Mouse (Mus musculus): ENCODE data around the gene Satb2. TPM values are rescaled to one million over a fixed set of nuclear protein-coding genes. Genes with fewer than 3 reads are reported as not detected.

Gene Satb2
- total and polyA plus RNA-seq, 3 experiments: 2.0 to 3.9 (median 2.1) TPM

- H3K9ac ChIP-seq (ENCODE audit: insufficient read depth, low read depth): peak overlapping the region; percentile 81
- H3K79me2 ChIP-seq (replicated peaks; ENCODE audit: control insufficient read depth, extremely low read depth, insufficient read depth, poor library complexity, severe bottlenecking): peaks cover 20% of the 10 kb centered on the region
- H3K36me3 ChIP-seq (replicated peaks in 1 of 2; ENCODE audit: control insufficient read depth in 1 of 2, insufficient read depth in 1 of 2, low read length in 1 of 2): peaks cover 0 to 1% of the 10 kb centered on the region in 2 experiments
- TF ChIP-seq ZMIZ1 (IDR thresholded peaks at IDR 0.05; ENCODE audit: low read depth, low read length) (peak; percentile 70; the same call in 1 of the 2 replicates), RAD21 (IDR thresholded peaks at IDR 0.05; ENCODE audit: low read depth, low read length) (no peak), MYC (IDR thresholded peaks at IDR 0.05; ENCODE audit: low read depth, low read length) (peak; percentile 88), ETS1 (conservative IDR thresholded peaks at IDR 0.05; ENCODE audit: low read depth, low read length) (peak; percentile 33; the same call in 1 of the 2 replicates), MAFK (IDR thresholded peaks at IDR 0.05; ENCODE audit: insufficient replicate concordance, low read length) (no peak), POLR2A (IDR thresholded peaks at IDR 0.05; ENCODE audit: low read depth, low read length) (peak; percentile 78), CHD2 (IDR thresholded peaks at IDR 0.05; ENCODE audit: low read length) (no peak), HCFC1 (IDR thresholded peaks at IDR 0.05; ENCODE audit: low read depth, low read length) (peak; percentile 77), ZKSCAN1 (IDR thresholded peaks at IDR 0.05; ENCODE audit: borderline replicate concordance, low read depth, low read length) (no peak), UBTF (IDR thresholded peaks at IDR 0.05; ENCODE audit: low read depth, low read length) (peak; percentile 90), E2F4 (IDR thresholded peaks at IDR 0.05; ENCODE audit: insufficient replicate concordance, low read depth, low read length) (no peak), IRF4 (IDR thresholded peaks at IDR 0.05; ENCODE audit: low read depth, low read length) (peak; percentile 59; the same call in 1 of the 2 replicates), CHD1 (IDR thresholded peaks at IDR 0.05; ENCODE audit: low read depth, low read length) (0 out of 2 replicates have a peak, but pooled peaks have one; percentile 22), SMC3 (IDR thresholded peaks at IDR 0.05; ENCODE audit: low read depth, low read length) (no peak), EP300 (IDR thresholded peaks at IDR 0.05; ENCODE audit: low read length) (no peak), NELFE (IDR thresholded peaks at IDR 0.05; ENCODE audit: low read depth, low read length) (peak; percentile 35), TBP (conservative IDR thresholded peaks at IDR 0.05; ENCODE audit: low read depth, low read length) (peak; percentile 60; the same call in 1 of the 2 replicates), JUN (IDR thresholded peaks at IDR 0.05; ENCODE audit: insufficient read depth, low read depth, low read length) (no peak), ELF1 (IDR thresholded peaks at IDR 0.05; ENCODE audit: low read depth, low read length) (peak; percentile 28; the same call in 1 of the 2 replicates), ZC3H11A (IDR thresholded peaks at IDR 0.05; ENCODE audit: low read depth, low read length) (no peak), POLR2AphosphoS2 (IDR thresholded peaks at IDR 0.05; ENCODE audit: low read depth, low read length) (no peak), TCF12 (IDR thresholded peaks at IDR 0.05; ENCODE audit: low read depth, low read length) (peak; percentile 33; the same call in 1 of the 2 replicates), ZNF384 (IDR thresholded peaks at IDR 0.05; ENCODE audit: low read depth, low read length) (peak; percentile 99), RCOR1 (conservative IDR thresholded peaks at IDR 0.05; ENCODE audit: low read depth, low read length) (no peak), MAX (IDR thresholded peaks at IDR 0.05; ENCODE audit: low read length) (peak; percentile 91), JUND (conservative IDR thresholded peaks at IDR 0.05; ENCODE audit: low read depth, low read length) (no peak), KAT2A (IDR thresholded peaks at IDR 0.05; ENCODE audit: insufficient replicate concordance, low read length) (no peak), PAX5 (IDR thresholded peaks at IDR 0.05; ENCODE audit: low read length) (no peak), BHLHE40 (IDR thresholded peaks at IDR 0.05; ENCODE audit: low read depth, low read length) (peak; percentile 83), NRF1 (IDR thresholded peaks at IDR 0.05; ENCODE audit: low read depth, low read length) (peak; percentile 20; the same call in 1 of the 2 replicates), SIN3A (IDR thresholded peaks at IDR 0.05; ENCODE audit: low read length) (peak; percentile 94), MAZ (IDR thresholded peaks at IDR 0.05; ENCODE audit: low read depth, low read length) (peak; percentile 58; the same call in 1 of the 2 replicates), USF1 (IDR thresholded peaks at IDR 0.05; ENCODE audit: low read depth, low read length) (peak; percentile 81), MXI1 (IDR thresholded peaks at IDR 0.05; ENCODE audit: low read depth, low read length) (peak; percentile 93), GABPA (IDR thresholded peaks at IDR 0.05; ENCODE audit: insufficient replicate concordance, low read depth, low read length) (no peak), USF2 (conservative IDR thresholded peaks at IDR 0.05; ENCODE audit: low read depth, low read length) (peak; percentile 24; the same call in 1 of the 2 replicates), CTCF (conservative IDR thresholded peaks at IDR 0.05 in 1 of 2, IDR thresholded peaks at IDR 0.05 in 1 of 2; ENCODE audit: low read depth in 2 of 2, low read length in 2 of 2) (no peak), MEF2A (IDR thresholded peaks at IDR 0.05; ENCODE audit: borderline replicate concordance, low read depth, low read length) (peak; percentile 56; the same call in 1 of the 2 replicates)
- peak overlapping the region; percentile 93 for H3K27ac ChIP-seq (ENCODE audit: insufficient read depth, low read depth)
- peak overlapping the region; percentile 58 to 98 (median 82) for H3K4me3 ChIP-seq (replicated peaks in 1 of 3; ENCODE audit: low read depth in 2 of 3, low read length in 2 of 3, poor library complexity in 1 of 3)
- no peaks in the 10 kb centered on the region for H3K9me3 ChIP-seq (replicated peaks; ENCODE audit: low read length)
- H3K27me3 ChIP-seq (replicated peaks): no peaks in the 10 kb centered on the region
- dilution Hi-C loops (cut with MboI; ENCODE audit: extremely low pct_ligation_motif_present, extremely low pct_unique_long_range_greater_than_20kb, low sequenced_read_pairs): no loop called here
- in situ Hi-C loops (cut with MboI; ENCODE audit: low pct_ligation_motif_present, low pct_unique_long_range_greater_than_20kb, low sequenced_read_pairs): no loop called here
- peak; percentile 89 for DNase-seq (ENCODE audit: extremely low read depth)
- H3K4me1 ChIP-seq (ENCODE audit: control insufficient read depth in 1 of 2, insufficient read depth in 2 of 2): peaks cover 4 to 15% of the 10 kb centered on the region in 2 experiments; a peak in 3 of 4 replicates
- H3K4me2 ChIP-seq (ENCODE audit: insufficient read depth, low read depth, poor library complexity, severe bottlenecking): peak overlapping the region; percentile 72; the same call in 1 of the 2 replicates
Measured at GRCm38 (mm10) chr1:56972950-56973592, 5.4 kb downstream of the Satb2 start.

Data from CH12.LX (cell line).